Mouse (Mus musculus) stomach, embryonic 16.5 days (tissue): Measurements from ENCODE around the gene Crim1. TPM values are rescaled to one million over a fixed set of nuclear protein-coding genes. Genes with fewer than 3 reads are reported as not detected.

Source experiments
- ATAC-seq: fragments of 200-750 bp; cut with Nextera tagmentation; 2 replicates; pipeline ENCODE4 v1.8.0; 2017; ENCODE audit warnings: moderate number of reproducible peaks, moderate TSS enrichment; ENCODE audit not compliant: insufficient read depth, low FRiP score
- H3K27ac ChIP-seq: fragments of 300-500 bp; sonication (generic); 2 replicates; pipeline ENCODE4 v1.5.1; 2014; ENCODE audit warnings: low read length
- H3K27me3 ChIP-seq: fragments of 300-500 bp; sonication (generic); 2 replicates; pipeline ENCODE4 v1.6.1; 2014; ENCODE audit warnings: low read length, control low read depth, mixed read lengths; ENCODE audit not compliant: control insufficient read depth, insufficient read depth
- H3K36me3 ChIP-seq: fragments of 300-500 bp; sonication (generic); 2 replicates; pipeline ENCODE4 v1.6.1; 2014; ENCODE audit warnings: low read length; ENCODE audit not compliant: control insufficient read depth, insufficient read depth
- H3K4me1 ChIP-seq: fragments of 300-500 bp; sonication (generic); 2 replicates; pipeline ENCODE4 v1.6.1; 2014; ENCODE audit warnings: low read length, control low read depth, mixed read lengths; ENCODE audit not compliant: control insufficient read depth, insufficient read depth
- H3K4me2 ChIP-seq: fragments of 300-500 bp; sonication (generic); 2 replicates; pipeline ENCODE4 v1.6.1; 2014; ENCODE audit warnings: low read depth, low read length, mixed read lengths
- H3K4me3 ChIP-seq: fragments of 300-500 bp; sonication (generic); replicated peaks from 2 replicates; pipeline ENCODE4 v1.5.1; 2014; ENCODE audit warnings: mild to moderate bottlenecking, low read length
- H3K9ac ChIP-seq: fragments of 300-500 bp; sonication (generic); 2 replicates; pipeline ENCODE4 v1.6.1; 2014; ENCODE audit warnings: low read length
- H3K9me3 ChIP-seq: fragments of 300-500 bp; sonication (generic); replicated peaks from 2 replicates; pipeline ENCODE4 v1.6.1; 2016; ENCODE audit warnings: low read length, control low read depth; ENCODE audit not compliant: control insufficient read depth
- WGBS: fragments of 180-500 bp; shearing (Covaris S2); extraction: QIAGEN DNeasy Blood & Tissue Kit; methylation state at CpG from one replicate; pipeline ENCODE4 v1.1.7; 2014; 5-methylcytosine and 5-hydroxymethylcytosine counted together
- polyA plus RNA-seq: library from polyadenylated mRNA; unstranded; fragments of >200 nt; fragmentation: Nextera tagmentation; extraction: Ambion mirVana; gene quantifications from 2 replicates; pipeline ENCODE4 v1.2.1, GENCODE M21; 2015

Gene Crim1
- polyA plus RNA-seq, 1 experiment from 2014 or later: 3.9 TPM

DNA sequence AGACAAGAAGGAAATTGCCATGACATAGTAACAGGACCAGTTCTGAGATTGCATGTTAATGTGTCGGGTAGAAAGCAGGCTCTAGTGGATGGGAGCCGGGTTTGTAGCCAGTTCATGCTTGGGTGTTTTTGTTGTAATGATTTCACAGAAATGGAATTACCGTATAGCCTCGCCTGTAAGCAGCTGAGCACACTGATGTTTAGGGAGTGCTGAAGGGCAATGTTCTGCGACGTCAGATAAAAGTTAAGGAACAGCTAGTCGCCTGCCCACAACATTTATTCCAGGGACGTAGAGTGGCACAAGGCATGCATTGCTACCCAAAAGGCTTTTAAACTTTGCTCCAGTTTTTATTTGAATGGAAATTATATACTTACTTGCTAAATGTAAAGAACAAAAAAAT is 131.4 kb downstream of the Crim1 start:
- Histone ChIP-seq H3K9ac (no peak overlapping the region), H3K4me2 (no peak overlapping the region)

DNA sequence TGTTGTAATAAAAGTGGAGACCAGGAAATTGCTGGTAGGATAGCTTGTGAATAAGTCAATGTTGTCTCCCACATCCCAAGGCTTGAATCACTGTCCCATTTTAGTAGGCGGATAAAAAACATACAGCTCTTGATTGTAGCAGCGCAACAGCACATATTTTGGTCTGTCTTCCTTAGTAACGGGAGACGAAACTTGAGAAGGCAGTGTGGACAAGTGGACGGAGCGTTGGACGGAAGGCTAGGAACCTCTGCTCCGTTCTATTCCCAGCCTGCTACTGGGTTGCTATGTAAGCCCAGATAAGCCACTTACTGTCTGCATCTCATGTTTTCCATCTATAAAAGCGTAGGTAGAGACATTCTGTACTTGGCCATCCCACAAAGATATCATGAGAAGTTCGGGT is 133.2 kb downstream of the Crim1 start:
- Histone ChIP-seq H3K9ac (no peak overlapping the region), H3K36me3 (no peaks in the 10 kb centered on the region), H3K27me3 (no peaks in the 10 kb centered on the region), H3K4me2 (no peak overlapping the region), H3K9me3 (no peaks in the 10 kb centered on the region), H3K27ac (no peak overlapping the region), H3K4me3 (no peak overlapping the region), H3K4me1 (no peaks in the 10 kb centered on the region)
- 87% methylated on average over 10 of the region's 10 CpGs for WGBS
- ATAC-seq: no peak

More for the DNA sequence above, 131.4 kb downstream of the Crim1 start:
- Histone ChIP-seq H3K4me1 (0 out of 2 replicates have a peak, but pooled peaks cover under 1% of the 10 kb centered on the region), H3K4me3 (no peak overlapping the region), H3K27me3 (no peaks in the 10 kb centered on the region), H3K36me3 (no peaks in the 10 kb centered on the region), H3K9me3 (no peaks in the 10 kb centered on the region), H3K27ac (no peak overlapping the region)
- WGBS: 67% methylated on average over 8 of the region's 8 CpGs
- no peak for ATAC-seq

DNA sequence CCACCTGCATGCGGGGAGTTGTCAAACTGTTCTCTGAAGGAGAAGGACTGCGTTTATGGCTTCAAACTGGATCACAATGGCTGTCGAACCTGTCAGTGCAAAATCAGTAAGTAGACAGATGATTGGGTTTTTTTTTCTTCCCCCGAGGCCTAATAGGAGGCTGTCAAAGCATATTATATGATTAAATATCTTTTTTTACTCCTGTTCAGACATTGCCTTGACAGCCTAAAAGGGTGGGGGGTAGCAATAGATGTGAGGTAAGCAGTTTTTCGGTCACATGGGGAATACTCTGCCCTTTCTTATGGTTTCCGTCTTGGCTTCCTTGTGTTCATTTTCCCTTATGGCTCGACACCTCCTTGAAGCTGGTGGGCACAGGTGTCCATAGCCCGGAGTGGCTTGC is 135.2 kb downstream of the Crim1 start:
- peaks cover 4% of the 10 kb centered on the region; the same call in 1 of the 2 replicates for H3K4me1 ChIP-seq
- H3K4me2 ChIP-seq: no peak overlapping the region
- H3K9me3 ChIP-seq: no peaks in the 10 kb centered on the region
- H3K27me3 ChIP-seq: no peaks in the 10 kb centered on the region
- 87% methylated on average over 8 of the region's 8 CpGs for WGBS
- H3K27ac ChIP-seq: no peak overlapping the region
- H3K36me3 ChIP-seq: no peaks in the 10 kb centered on the region
- H3K4me3 ChIP-seq: no peak overlapping the region
- no peak for ATAC-seq
- H3K9ac ChIP-seq: no peak overlapping the region

DNA sequence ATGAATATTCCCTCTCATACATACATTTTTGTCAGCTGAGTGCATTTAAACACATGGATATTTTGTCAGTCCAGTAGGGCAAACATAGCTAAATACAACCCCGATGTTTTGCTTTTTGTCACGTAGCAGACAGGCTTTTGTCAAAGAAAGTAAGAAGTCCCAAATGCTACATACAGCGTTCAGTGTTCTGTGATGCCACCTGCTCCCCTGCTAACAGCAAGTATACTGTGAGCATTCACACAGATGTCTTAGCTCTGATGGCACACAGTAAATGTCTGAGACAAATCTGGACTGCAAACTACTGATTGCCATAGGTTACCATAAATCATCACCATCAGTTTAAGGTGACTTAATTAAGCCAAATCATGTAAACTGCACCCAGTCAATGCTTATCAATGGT is 143.6 kb downstream of the Crim1 start:
- Histone ChIP-seq H3K4me2 (no peak overlapping the region), H3K9me3 (no peaks in the 10 kb centered on the region)
- 89% methylated on average over 3 of the region's 3 CpGs for WGBS

DNA sequence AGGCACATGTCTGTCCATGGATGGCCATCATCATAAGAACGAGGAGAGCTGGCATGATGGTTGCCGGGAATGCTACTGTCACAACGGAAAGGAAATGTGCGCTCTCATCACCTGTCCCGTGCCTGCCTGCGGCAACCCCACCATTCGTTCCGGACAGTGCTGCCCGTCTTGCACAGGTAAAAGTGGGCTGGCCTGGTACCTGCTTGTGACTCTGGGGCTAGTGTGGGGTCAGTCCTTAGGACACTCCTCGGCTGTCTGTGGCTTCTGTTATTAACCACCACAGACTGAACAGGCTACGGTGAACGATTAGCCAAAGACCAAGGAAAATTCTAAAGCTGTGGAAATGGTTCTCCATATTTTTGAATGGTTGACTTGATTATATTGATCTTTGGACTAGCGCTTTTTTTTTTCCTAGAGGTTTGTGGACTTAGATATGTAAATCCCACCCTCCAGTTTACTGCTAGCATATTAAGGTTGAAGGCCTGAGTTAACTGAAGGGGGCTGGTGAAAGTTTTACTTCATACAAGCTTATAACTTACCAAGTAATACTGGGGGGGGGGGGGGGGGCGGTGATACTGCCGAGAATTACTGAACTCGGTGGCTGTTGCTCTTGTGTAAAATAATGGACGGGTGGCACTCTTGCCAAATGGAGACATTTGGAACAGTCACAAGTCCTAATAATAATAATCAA is 147.2 kb downstream of the Crim1 start:
- Histone ChIP-seq H3K9me3 (no peaks in the 10 kb centered on the region), H3K4me1 (peaks cover 9% of the 10 kb centered on the region; the same call in 1 of the 2 replicates), H3K27ac (no peak overlapping the region), H3K4me2 (no peak overlapping the region), H3K9ac (no peak overlapping the region), H3K27me3 (no peaks in the 10 kb centered on the region), H3K36me3 (no peaks in the 10 kb centered on the region), H3K4me3 (no peak overlapping the region)
- ATAC-seq: no peak
- 89% methylated on average over 17 of the region's 17 CpGs for WGBS

More for the DNA sequence above, 143.6 kb downstream of the Crim1 start:
- Histone ChIP-seq H3K27ac (no peak overlapping the region), H3K9ac (no peak overlapping the region), H3K27me3 (no peaks in the 10 kb centered on the region), H3K4me1 (peaks cover 4% of the 10 kb centered on the region; the same call in 1 of the 2 replicates), H3K36me3 (no peaks in the 10 kb centered on the region; the same call in 1 of the 2 replicates), H3K4me3 (no peak overlapping the region)
- ATAC-seq: no peak

DNA sequence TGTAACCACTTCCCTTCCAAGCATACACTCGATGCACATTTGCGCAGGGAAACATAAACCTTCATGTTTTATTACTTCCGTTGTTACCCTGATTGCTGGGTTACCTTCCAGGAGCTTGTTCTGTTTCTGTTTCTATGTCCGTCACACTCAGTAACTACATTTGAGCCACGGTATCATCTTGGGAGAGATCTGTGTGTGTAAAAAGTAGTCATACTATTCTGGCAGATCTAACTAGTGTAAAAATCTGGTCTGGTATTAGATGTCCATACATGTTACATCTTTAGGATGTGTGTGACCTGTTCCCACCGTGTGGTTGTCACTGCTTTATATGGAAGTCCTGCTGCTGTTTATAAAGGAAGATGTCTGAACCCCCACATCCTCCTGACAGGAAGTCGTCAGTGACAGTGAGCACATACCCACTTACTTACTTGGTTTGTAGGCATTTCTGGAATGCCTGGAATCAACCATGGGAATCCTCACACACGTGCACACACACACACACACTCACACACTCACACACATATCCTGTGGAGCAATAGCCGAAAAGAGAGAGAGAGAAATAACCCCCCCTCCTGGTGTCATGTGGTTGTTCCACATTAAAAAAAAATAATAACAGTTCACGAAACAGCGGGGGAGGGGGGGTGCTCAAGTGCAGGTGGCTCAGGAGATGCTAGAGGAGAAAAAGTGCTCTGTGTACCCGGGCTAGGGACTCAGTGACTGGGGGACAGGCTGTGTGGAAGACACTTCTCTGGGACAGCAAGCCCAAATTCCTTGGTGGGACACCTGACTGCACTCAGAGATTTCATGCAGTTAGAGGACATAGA is 151.8 kb downstream of the Crim1 start:
- no peaks in the 10 kb centered on the region for H3K36me3 ChIP-seq
- no peaks in the 10 kb centered on the region for H3K9me3 ChIP-seq
- H3K27ac ChIP-seq: no peak overlapping the region
- no peak overlapping the region for H3K4me3 ChIP-seq
- ATAC-seq: no peak
- no peaks in the 10 kb centered on the region for H3K27me3 ChIP-seq
- no peak overlapping the region for H3K4me2 ChIP-seq
- H3K4me1 ChIP-seq: peaks cover 9% of the 10 kb centered on the region; the same call in 1 of the 2 replicates
- WGBS: 63% methylated on average over 12 of the region's 12 CpGs
- no peak overlapping the region for H3K9ac ChIP-seq

DNA sequence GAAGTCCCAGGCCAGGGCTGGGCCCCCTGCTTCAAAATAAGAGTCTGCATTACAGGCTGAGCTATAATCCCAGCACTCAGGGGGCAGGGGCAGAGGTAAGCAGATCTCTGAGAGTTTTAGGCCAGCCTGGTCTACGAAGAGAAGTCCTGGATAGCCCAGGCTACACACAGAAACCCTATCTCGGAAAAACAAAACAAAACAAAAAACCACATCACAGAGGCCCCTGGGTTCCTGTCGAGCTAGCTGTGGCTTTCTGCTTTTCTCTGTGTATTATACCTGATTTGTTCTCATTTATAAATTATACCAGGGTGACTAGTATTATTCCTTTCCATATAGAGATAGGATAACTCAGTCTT is 152.4 kb downstream of the Crim1 start:
- Histone ChIP-seq H3K36me3 (no peaks in the 10 kb centered on the region), H3K4me3 (no peak overlapping the region), H3K9me3 (no peaks in the 10 kb centered on the region), H3K27ac (no peak overlapping the region), H3K27me3 (no peaks in the 10 kb centered on the region), H3K9ac (no peak overlapping the region), H3K4me1 (peaks cover 9% of the 10 kb centered on the region; the same call in 1 of the 2 replicates), H3K4me2 (no peak overlapping the region)
- WGBS: 75% methylated on average over 3 of the region's 3 CpGs
- no peak for ATAC-seq

DNA sequence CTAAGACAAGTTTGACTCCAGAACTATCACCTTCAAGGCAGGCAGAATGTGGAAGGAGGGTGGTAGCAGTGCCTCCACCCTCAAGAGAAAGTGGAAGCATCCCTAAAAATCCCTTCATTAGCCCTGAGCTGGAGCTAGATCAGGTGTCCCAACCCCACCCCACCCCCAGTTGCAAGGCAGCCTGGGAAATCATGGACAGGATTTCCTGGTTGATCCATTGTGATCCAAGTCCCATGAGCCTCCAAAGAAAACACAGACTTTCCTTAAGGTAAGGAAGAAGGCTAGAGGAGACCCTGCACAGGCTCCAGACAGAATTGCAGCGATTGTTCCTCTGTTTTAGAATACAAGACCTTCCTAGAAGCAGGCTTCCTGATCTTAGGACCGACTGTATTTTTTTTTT is 154.4 kb downstream of the Crim1 start:
- Histone ChIP-seq H3K9me3 (no peaks in the 10 kb centered on the region), H3K4me2 (no peak overlapping the region), H3K9ac (no peak overlapping the region), H3K27ac (no peak overlapping the region), H3K4me1 (peaks cover 9% of the 10 kb centered on the region; the same call in 1 of the 2 replicates), H3K36me3 (no peaks in the 10 kb centered on the region), H3K4me3 (no peak overlapping the region), H3K27me3 (no peaks in the 10 kb centered on the region)
- no peak for ATAC-seq
- WGBS: 70% methylated on average over 2 of the region's 2 CpGs

DNA sequence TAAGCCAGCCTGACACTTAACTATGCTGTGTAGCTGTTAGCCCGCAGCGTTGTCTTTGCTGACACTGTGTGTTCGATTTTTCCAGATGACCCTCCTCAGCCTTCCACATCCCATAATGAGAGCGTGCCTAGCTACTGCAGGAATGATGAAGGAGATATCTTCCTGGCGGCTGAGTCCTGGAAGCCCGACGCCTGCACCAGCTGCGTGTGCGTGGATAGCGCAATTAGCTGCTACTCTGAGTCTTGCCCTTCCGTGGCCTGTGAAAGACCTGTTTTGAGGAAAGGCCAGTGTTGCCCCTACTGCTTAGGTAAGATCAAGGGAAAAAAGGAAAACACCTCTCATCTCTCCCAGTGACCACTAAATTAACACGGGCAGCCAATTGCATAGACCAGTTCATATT is 154.8 kb downstream of the Crim1 start:
- no peak for ATAC-seq
- 80% methylated on average over 12 of the region's 12 CpGs for WGBS

More for the DNA sequence above, 154.8 kb downstream of the Crim1 start:
- Histone ChIP-seq H3K9ac (no peak overlapping the region), H3K4me1 (peaks cover 9% of the 10 kb centered on the region; the same call in 1 of the 2 replicates), H3K9me3 (no peaks in the 10 kb centered on the region), H3K4me2 (no peak overlapping the region), H3K27ac (no peak overlapping the region), H3K27me3 (no peaks in the 10 kb centered on the region), H3K36me3 (no peaks in the 10 kb centered on the region), H3K4me3 (no peak overlapping the region)
